Mouse (Mus musculus): ENCODE measurements at regions not wholly inside any gene's neighbourhood (a gene's known extent, or its start where the extent isn't known, plus 50 kb on each side); places are given as distances from the start of the nearest gene placed in this dataset.

GRCm38 (mm10) chr13:97705926-97706325, 54.5 kb downstream of the Gm10260 start:
- DNase-seq: no peak

GRCm38 (mm10) chr13:97704541-97704940, 55.9 kb downstream of the Gm10260 start:
- DNase-seq: no peak

- no peak for DNase-seq
Measured at GRCm38 (mm10) chr13:97698967-97699366, 61.5 kb downstream of the Gm10260 start.

GRCm38 (mm10) chr13:97698317-97698716, 62.1 kb downstream of the Gm10260 start:
- DNase-seq: no peak

GRCm38 (mm10) chr13:97697262-97697661, 63.2 kb downstream of the Gm10260 start:
- DNase-seq: no peak

GRCm38 (mm10) chr13:97695022-97695421, 65.4 kb downstream of the Gm10260 start:
- DNase-seq: no peak

- no peak for DNase-seq
Measured at GRCm38 (mm10) chr13:97694356-97694990, 66.0 kb downstream of the Gm10260 start.

GRCm38 (mm10) chr13:97688310-97688886, 72.0 kb downstream of the Gm10260 start:
- DNase-seq: no peak

GRCm38 (mm10) chr13:97683836-97684235, 76.6 kb downstream of the Gm10260 start:
- no peak for DNase-seq

- no peak for DNase-seq
Measured at GRCm38 (mm10) chr13:97681228-97681987, 79.0 kb downstream of the Gm10260 start.

GRCm38 (mm10) chr13:97680283-97680896, 80.0 kb downstream of the Gm10260 start:
- no peak for DNase-seq

GRCm38 (mm10) chr13:97678991-97679390, 81.4 kb downstream of the Gm10260 start:
- no peak for DNase-seq

GRCm38 (mm10) chr13:97676536-97677048, 83.8 kb downstream of the Gm10260 start:
- no peak for DNase-seq

- DNase-seq: no peak
Measured at GRCm38 (mm10) chr13:97673107-97673506, 87.3 kb downstream of the Gm10260 start.

- no peak for DNase-seq
Measured at GRCm38 (mm10) chr13:97672038-97672675, 88.3 kb downstream of the Gm10260 start.

GRCm38 (mm10) chr13:97669366-97669765, 91.1 kb downstream of the Gm10260 start:
- no peak for DNase-seq

- no peak for DNase-seq
Measured at GRCm38 (mm10) chr13:97668910-97669309, 91.5 kb downstream of the Gm10260 start.

- no peak for DNase-seq
Measured at GRCm38 (mm10) chr13:97667313-97667712, 93.1 kb downstream of the Gm10260 start.

GRCm38 (mm10) chr13:97666761-97667160, 93.7 kb downstream of the Gm10260 start:
- DNase-seq: no peak

GRCm38 (mm10) chr13:97665226-97665625, 95.2 kb downstream of the Gm10260 start:
- DNase-seq: no peak

- DNase-seq: no peak
Measured at GRCm38 (mm10) chr13:97662741-97663140, 97.7 kb downstream of the Gm10260 start.

- DNase-seq: no peak
Measured at GRCm38 (mm10) chr13:97656618-97657017, 103.8 kb downstream of the Gm10260 start.

GRCm38 (mm10) chr13:97652279-97652678, 108.2 kb downstream of the Gm10260 start:
- no peak for DNase-seq
